Mouse (Mus musculus): Measurements from ENCODE around the gene Slc34a1. TPM values are rescaled to one million over a fixed set of nuclear protein-coding genes. Genes with fewer than 3 reads are reported as not detected.

The Slc34a1 gene
- total RNA-seq, 2 experiments from 2014 or later: 0.42 TPM; not detected in 1

- no peak for DNase-seq
Measured at GRCm38 (mm10) chr13:55444286-55444936, 46.4 kb downstream of the Slc34a1 start.

- DNase-seq: peak; percentile 99
Measured at GRCm38 (mm10) chr13:55444937-55445315, 46.9 kb downstream of the Slc34a1 start, which contains the start of gene Grk6. Gene Grk6, plus strand, starts transcription at chr13:55445072.

- DNase-seq: no peak
Measured at GRCm38 (mm10) chr13:55445361-55446091, 47.5 kb downstream of the Slc34a1 start.

GRCm38 (mm10) chr13:55446483-55447105 is 48.6 kb downstream of the Slc34a1 start:
- no peak for DNase-seq

- no peak for DNase-seq
Measured at GRCm38 (mm10) chr13:55447543-55447943, 49.6 kb downstream of the Slc34a1 start.

- no peak for DNase-seq
Measured at GRCm38 (mm10) chr13:55448131-55448530, 50.1 kb downstream of the Slc34a1 start.

- no peak for DNase-seq
Measured at GRCm38 (mm10) chr13:55449205-55449604, 51.2 kb downstream of the Slc34a1 start.

GRCm38 (mm10) chr13:55449679-55450441 is 51.9 kb downstream of the Slc34a1 start:
- no peak for DNase-seq

- peak; percentile 94 for DNase-seq
Measured at GRCm38 (mm10) chr13:55450511-55450980, 52.6 kb downstream of the Slc34a1 start.

- DNase-seq: no peak
Measured at GRCm38 (mm10) chr13:55451296-55451695, 53.3 kb downstream of the Slc34a1 start.

- DNase-seq: no peak
Measured at GRCm38 (mm10) chr13:55451785-55452549, 54.0 kb downstream of the Slc34a1 start.

GRCm38 (mm10) chr13:55462965-55463364 is 65.0 kb downstream of the Slc34a1 start:
- DNase-seq: no peak

- no peak for DNase-seq
Measured at GRCm38 (mm10) chr13:55463399-55464026, 65.5 kb downstream of the Slc34a1 start.

- peak; percentile 73 for DNase-seq
Measured at GRCm38 (mm10) chr13:55464027-55464884, 66.3 kb downstream of the Slc34a1 start, which contains the start of gene Prr7. Gene Prr7, plus strand, starts transcription at chr13:55464267.

GRCm38 (mm10) chr13:55465184-55465583 is 67.2 kb downstream of the Slc34a1 start:
- no peak for DNase-seq

Data from adrenal gland, postnatal 10 days (tissue).